Mouse (Mus musculus) forebrain, postnatal 0 days (tissue): Measurements from ENCODE around the gene Crispld2. TPM values are rescaled to one million over a fixed set of nuclear protein-coding genes. Genes with fewer than 3 reads are reported as not detected.

Experiments used
- ATAC-seq: fragments of 200-750 bp; cut with Nextera tagmentation; 2 replicates; pipeline ENCODE4 v1.8.0; 2017; ENCODE audit warnings: mild to moderate bottlenecking, moderate library complexity
- DNase-seq: peaks from one replicate; pipeline ENCODE4 v3.0.0-alpha.2; 2015
- H3K27ac ChIP-seq: fragments of 300-500 bp; sonication (generic); 2 replicates; pipeline ENCODE4 v1.5.1; 2014; ENCODE audit warnings: low read depth, mild to moderate bottlenecking, antibody characterized with exemption, low read length, moderate library complexity, mixed read lengths
- H3K27me3 ChIP-seq: fragments of 300-500 bp; sonication (generic); 2 replicates; pipeline ENCODE4 v1.6.1; 2014; ENCODE audit warnings: mild to moderate bottlenecking, low read length, mixed read lengths; ENCODE audit not compliant: insufficient read depth
- H3K36me3 ChIP-seq: fragments of 300-500 bp; sonication (generic); 2 replicates; pipeline ENCODE4 v1.6.1; 2014; ENCODE audit warnings: mild to moderate bottlenecking, moderate library complexity; ENCODE audit not compliant: insufficient read depth
- H3K4me1 ChIP-seq: fragments of 300-500 bp; sonication (generic); 2 replicates; pipeline ENCODE4 v1.6.1; 2014; ENCODE audit warnings: antibody characterized with exemption; ENCODE audit not compliant: insufficient read depth
- H3K4me2 ChIP-seq: fragments of 300-500 bp; sonication (generic); 2 replicates; pipeline ENCODE4 v1.6.1; 2014; ENCODE audit warnings: low read depth, mild to moderate bottlenecking, moderate library complexity
- H3K4me3 ChIP-seq: fragments of 300-500 bp; sonication (generic); 2 replicates; pipeline ENCODE4 v1.5.1; 2014; ENCODE audit warnings: low read depth, low read length, mixed read lengths
- H3K9ac ChIP-seq: fragments of 300-500 bp; sonication (generic); 2 replicates; pipeline ENCODE4 v1.6.1; 2014; ENCODE audit warnings: mild to moderate bottlenecking
- H3K9me3 ChIP-seq: fragments of 300-500 bp; sonication (generic); 2 replicates; pipeline ENCODE4 v1.6.1; 2016; ENCODE audit warnings: low read length
- CTCF ChIP-seq: sonication (generic); IDR thresholded peaks from 2 replicates; pipeline ENCODE4 v1.5.1; 2016; ENCODE audit warnings: antibody characterized with exemption, control low read depth, low read depth
- WGBS: fragments of 180-500 bp; shearing (Covaris S2); extraction: QIAGEN DNeasy Blood & Tissue Kit; methylation state at CpG from one replicate; pipeline ENCODE4 v1.1.7; 2014; 5-methylcytosine and 5-hydroxymethylcytosine counted together
- polyA plus RNA-seq: library from polyadenylated mRNA; unstranded; fragments of >200 nt; fragmentation: Nextera tagmentation; extraction: Ambion mirVana; gene quantifications from 2 replicates; pipeline ENCODE4 v1.2.1, GENCODE M21; 2015
- total RNA-seq: library from RNA; depleted of rRNA; stranded (reverse); fragments of >200 nt; gene quantifications from 2 replicates; pipeline ENCODE4 v1.2.3, GENCODE M21; 2014

Gene Crispld2
- total and polyA plus RNA-seq, 2 experiments from 2014 or later = 2.5 to 11.0 TPM

DNA sequence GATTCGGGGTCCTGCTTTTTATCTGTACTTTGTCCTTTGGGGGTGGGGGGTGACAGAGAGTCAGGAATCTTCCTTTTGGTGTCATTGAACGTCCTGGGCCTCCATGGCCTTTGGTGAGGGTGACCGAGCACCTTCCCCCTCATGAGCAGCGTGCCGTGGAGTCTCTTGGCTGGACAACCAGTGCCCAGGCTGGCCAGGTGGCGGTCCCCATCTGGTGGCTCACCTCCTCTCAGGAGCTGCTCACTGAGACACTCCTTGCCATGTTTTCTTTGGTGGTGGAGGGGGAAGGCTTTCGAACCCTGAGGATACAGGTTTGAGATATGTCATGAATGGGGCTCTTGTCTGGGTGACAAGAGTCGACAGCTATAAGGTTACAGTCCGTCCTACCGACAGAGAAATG is 58.1 kb downstream of the Crispld2 start:
- Histone ChIP-seq H3K4me1 (no peaks in the 10 kb centered on the region), H3K27me3 (no peaks in the 10 kb centered on the region), H3K9ac (no peak overlapping the region), H3K27ac (no peak overlapping the region), H3K4me3 (no peak overlapping the region), H3K4me2 (no peak overlapping the region), H3K9me3 (no peaks in the 10 kb centered on the region), H3K36me3 (no peaks in the 10 kb centered on the region)
- TF ChIP-seq CTCF = no peak
- no peak for ATAC-seq
- WGBS = 89% methylated on average over 10 of the region's 10 CpGs
- DNase-seq = no peak

DNA sequence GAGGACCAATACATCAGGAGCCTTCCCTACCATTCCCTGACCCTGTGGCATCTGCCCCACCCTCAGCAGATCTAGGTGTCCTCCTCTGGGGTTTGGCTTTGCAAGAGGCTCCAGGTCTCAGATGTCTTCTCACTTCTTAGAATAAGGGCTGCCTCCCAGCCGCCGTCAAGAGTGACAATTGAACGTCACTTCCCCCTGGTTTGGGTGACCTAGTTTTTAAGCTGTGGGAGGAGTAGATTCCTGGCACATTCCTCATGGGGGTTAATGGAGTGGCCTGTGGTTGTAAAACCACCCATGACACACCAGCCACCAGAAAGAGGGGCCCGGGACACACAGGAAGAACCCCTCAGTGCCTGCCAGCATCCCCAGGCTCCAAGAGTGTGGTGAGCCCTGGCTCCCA is 58.8 kb downstream of the Crispld2 start:
- no peaks in the 10 kb centered on the region for H3K36me3 ChIP-seq
- no peaks in the 10 kb centered on the region for H3K27me3 ChIP-seq
- no peak overlapping the region for H3K9ac ChIP-seq
- no peak for TF ChIP-seq CTCF
- no peaks in the 10 kb centered on the region for H3K9me3 ChIP-seq
- H3K4me2 ChIP-seq = no peak overlapping the region
- H3K4me1 ChIP-seq = no peaks in the 10 kb centered on the region
- H3K4me3 ChIP-seq = no peak overlapping the region
- no peak overlapping the region for H3K27ac ChIP-seq
- 70% methylated on average over 4 of the region's 4 CpGs for WGBS
- ATAC-seq = no peak
- no peak for DNase-seq

DNA sequence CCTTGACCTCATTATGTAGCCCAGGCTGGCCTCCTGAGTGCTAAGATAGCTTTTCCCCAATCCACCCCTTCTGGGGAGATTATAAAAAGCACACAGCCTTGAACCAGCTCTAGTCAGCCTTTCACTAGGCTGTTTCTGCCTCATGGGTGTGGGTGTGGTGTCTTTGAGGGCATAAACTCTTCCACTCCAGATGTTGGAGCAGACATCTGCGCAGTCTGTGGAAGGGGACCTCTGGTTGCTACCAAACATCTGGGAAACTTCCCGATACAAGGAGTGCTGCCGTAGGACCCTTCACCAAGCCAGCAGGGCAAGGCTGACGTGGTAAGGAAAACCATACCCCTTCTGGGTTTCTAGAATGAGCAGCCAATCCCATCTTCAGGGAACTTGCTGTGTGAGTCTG is 59.7 kb downstream of the Crispld2 start:
- no peak for ATAC-seq
- no peak overlapping the region for H3K4me2 ChIP-seq

DNA sequence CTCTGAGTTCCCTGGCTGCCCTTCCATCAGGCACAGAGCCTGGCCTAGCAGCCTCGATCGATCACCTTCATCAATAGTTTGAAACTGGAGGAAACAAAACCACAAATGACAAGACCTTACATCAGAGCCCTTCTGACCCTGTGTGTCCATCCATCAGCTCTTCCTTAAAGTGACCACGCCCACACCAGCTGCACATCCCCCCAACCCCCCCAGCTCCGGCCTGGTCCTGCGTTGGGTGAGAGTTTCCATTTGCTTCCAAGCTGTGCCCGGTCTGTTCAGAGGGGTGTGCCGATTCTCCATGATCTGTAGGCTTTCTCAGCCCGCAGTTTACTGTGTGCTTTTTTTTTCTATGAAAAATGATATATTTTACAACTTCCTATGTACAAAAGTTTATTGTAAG is 60.1 kb downstream of the Crispld2 start:
- no peak for TF ChIP-seq CTCF
- DNase-seq = no peak
- WGBS = 85% methylated on average over 8 of the region's 8 CpGs

More for the DNA sequence above, 59.7 kb downstream of the Crispld2 start:
- no peaks in the 10 kb centered on the region for H3K9me3 ChIP-seq
- H3K36me3 ChIP-seq = no peaks in the 10 kb centered on the region
- no peak overlapping the region for H3K9ac ChIP-seq
- no peak for DNase-seq
- TF ChIP-seq CTCF = no peak
- H3K4me1 ChIP-seq = no peaks in the 10 kb centered on the region
- no peaks in the 10 kb centered on the region for H3K27me3 ChIP-seq
- no peak overlapping the region for H3K27ac ChIP-seq
- WGBS = 90% methylated on average over 4 of the region's 4 CpGs
- H3K4me3 ChIP-seq = no peak overlapping the region

DNA sequence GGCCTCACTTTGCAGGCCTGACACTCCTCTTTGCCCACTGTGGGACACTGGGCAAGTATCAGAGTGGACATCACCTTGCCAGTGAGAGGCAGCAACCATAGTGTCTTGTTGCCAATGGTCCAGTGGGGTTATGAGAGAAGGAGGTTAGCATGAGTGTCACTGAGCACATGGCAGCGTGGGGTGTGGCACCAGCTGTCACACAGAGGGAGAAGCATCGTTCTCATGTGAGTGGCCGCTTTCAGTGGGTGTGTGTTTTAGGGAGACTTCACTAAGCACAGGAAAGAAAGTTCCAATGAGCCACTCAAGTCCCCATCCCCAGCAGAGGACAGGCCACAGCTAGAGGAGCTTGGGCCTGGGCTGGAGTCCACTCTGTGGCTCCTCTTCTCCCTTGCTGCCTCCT is 62.6 kb downstream of the Crispld2 start:
- WGBS = 87% methylated on average over 3 of the region's 3 CpGs
- no peak overlapping the region for H3K4me2 ChIP-seq

More for the DNA sequence above, 60.1 kb downstream of the Crispld2 start:
- Histone ChIP-seq H3K27ac (no peak overlapping the region), H3K27me3 (no peaks in the 10 kb centered on the region), H3K4me1 (no peaks in the 10 kb centered on the region), H3K4me2 (no peak overlapping the region), H3K4me3 (no peak overlapping the region), H3K36me3 (no peaks in the 10 kb centered on the region), H3K9me3 (no peaks in the 10 kb centered on the region), H3K9ac (no peak overlapping the region)
- no peak for ATAC-seq

DNA sequence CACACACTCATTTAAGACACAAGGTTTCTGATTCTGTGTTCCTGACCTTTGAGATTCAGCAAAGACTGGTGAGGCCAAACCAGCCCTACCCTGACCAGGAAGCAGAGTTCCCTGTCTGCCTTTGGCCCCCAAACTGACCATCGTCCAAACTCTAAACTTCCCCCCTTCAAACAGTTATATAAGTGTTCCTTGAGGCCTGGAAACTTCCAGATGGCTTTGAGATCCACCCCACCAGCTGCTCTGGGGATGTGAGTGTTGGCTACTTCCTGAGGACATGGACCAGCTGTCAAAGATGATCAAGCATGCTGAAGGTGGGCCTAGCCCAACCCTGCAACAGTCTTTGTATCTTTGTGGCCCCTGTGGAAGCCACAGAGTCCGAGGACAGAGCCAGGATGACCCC is 64.8 kb downstream of the Crispld2 start:
- Histone ChIP-seq H3K9ac (no peak overlapping the region), H3K27me3 (no peaks in the 10 kb centered on the region), H3K36me3 (no peaks in the 10 kb centered on the region), H3K9me3 (no peaks in the 10 kb centered on the region), H3K4me1 (no peaks in the 10 kb centered on the region), H3K4me3 (no peak overlapping the region), H3K27ac (no peak overlapping the region), H3K4me2 (no peak overlapping the region)
- no peak for TF ChIP-seq CTCF
- DNase-seq (no peak), ATAC-seq (no peak)
- WGBS = 75% methylated on average over 2 of the region's 2 CpGs

More for the DNA sequence above, 62.6 kb downstream of the Crispld2 start:
- no peak for ATAC-seq
- Histone ChIP-seq H3K4me1 (no peaks in the 10 kb centered on the region), H3K36me3 (no peaks in the 10 kb centered on the region), H3K9me3 (no peaks in the 10 kb centered on the region), H3K9ac (no peak overlapping the region), H3K4me3 (no peak overlapping the region), H3K27ac (no peak overlapping the region), H3K27me3 (no peaks in the 10 kb centered on the region)
- TF ChIP-seq CTCF = no peak
- DNase-seq = no peak

DNA sequence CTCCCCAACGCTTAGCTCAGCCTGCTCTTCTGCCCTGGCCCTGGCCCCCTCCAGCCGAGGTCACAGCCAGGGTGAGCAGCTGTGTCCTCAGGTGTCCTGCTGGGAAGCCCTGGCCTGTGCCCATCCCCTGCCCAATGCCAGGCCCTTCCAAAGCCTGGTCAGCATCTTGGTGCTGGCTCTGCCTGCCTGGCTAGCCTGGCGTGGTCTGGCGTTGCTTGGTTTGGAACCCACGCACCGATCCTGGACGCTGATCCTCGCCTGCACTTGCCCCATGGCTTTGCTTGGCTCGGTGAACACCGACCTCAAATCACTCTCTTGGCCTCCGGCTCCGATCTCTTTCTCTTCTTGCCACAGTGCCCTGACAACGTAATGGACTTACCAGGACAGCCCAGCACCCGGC is 70.5 kb downstream of the Crispld2 start:
- H3K4me2 ChIP-seq = no peak overlapping the region
- H3K27me3 ChIP-seq = no peaks in the 10 kb centered on the region
- ATAC-seq (no peak), DNase-seq (no peak)
- no peak overlapping the region for H3K9ac ChIP-seq
- H3K4me1 ChIP-seq = no peaks in the 10 kb centered on the region
- no peak overlapping the region for H3K4me3 ChIP-seq
- WGBS = 93% methylated on average over 14 of the region's 14 CpGs
- H3K27ac ChIP-seq = no peak overlapping the region
- no peaks in the 10 kb centered on the region for H3K36me3 ChIP-seq
- no peaks in the 10 kb centered on the region for H3K9me3 ChIP-seq
- TF ChIP-seq CTCF = no peak

DNA sequence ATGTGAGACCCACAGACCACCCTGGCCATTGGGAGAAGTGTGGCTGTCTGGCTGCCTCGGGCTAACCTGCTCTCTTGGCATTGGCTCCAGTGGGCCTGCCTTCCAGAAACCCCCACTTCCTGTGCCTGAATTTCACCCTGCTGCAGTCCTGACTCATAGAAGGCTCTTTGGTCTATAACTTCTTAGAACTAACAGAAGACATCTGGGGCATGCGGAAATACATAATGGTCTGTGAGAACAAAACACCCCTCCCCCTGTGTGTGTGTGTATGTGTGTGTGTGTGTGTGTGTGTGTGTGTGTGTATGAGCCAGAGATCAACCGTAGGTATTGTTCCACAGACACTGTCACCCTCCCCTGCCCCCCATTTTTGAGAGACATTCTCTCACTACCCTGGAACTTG is 71.1 kb downstream of the Crispld2 start:
- Histone ChIP-seq H3K4me3 (no peak overlapping the region), H3K9ac (no peak overlapping the region), H3K4me2 (no peak overlapping the region), H3K4me1 (no peaks in the 10 kb centered on the region), H3K9me3 (no peaks in the 10 kb centered on the region), H3K27ac (no peak overlapping the region), H3K36me3 (no peaks in the 10 kb centered on the region), H3K27me3 (no peaks in the 10 kb centered on the region)
- no peak for TF ChIP-seq CTCF
- DNase-seq = no peak
- WGBS = 87% methylated on average over 3 of the region's 3 CpGs
- ATAC-seq = no peak
